Mouse (Mus musculus) bone marrow macrophage, adult 2 months (primary cell): ENCODE measurements around the gene Pdrg1.

Source experiments
- CTCF ChIP-seq: IDR thresholded peaks from 2 replicates; pipeline ENCODE4 v1.5.1; 2012; ENCODE audit warnings: low read depth, mild to moderate bottlenecking, low read length, moderate library complexity
- POLR2A ChIP-seq: IDR thresholded peaks from 2 replicates; pipeline ENCODE4 v1.6.1; 2012; ENCODE audit warnings: mild to moderate bottlenecking, low read depth, low read length, borderline replicate concordance

DNA sequence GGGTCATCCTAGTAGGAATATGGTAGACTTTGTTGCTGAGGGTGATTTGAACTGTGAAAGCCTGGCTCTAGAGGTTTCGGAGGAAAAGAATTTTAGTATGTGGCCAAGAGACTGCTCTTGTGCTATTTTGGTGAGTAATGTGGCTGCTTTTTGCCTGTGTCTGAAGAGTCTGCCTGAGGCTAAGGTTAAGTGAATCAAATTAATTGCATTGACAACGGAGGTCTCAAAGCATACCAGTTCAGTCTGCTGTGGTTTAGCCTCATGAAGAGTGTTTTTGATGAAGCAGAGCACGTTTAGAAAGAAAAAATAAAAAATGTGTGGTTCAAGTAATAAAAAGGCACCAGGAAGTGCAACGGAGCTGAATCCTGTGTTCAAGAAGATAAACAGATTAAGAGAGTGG, 49.7 kb downstream of the Pdrg1 start:
- no peak for TF ChIP-seq POLR2A
- TF ChIP-seq CTCF, result no peak
